Comparison of ENCODE assay signal across 7 mouse cellular contexts in genomic region chr15:80174598-80174875, GRCm38 (mm10). TPM values are rescaled to one million over a fixed set of nuclear protein-coding genes. Genes with fewer than 3 reads are reported as not detected.
DNase-seq lines count a peak whose midpoint lies in the region; ATAC-seq and TF ChIP-seq lines count a peak whose summit lies in the region.

No protein-coding gene starts in this region.

- WGBS in lung, postnatal 0 days = 10% methylated on average over 5 of the region's 5 CpGs
- WGBS in liver, embryonic 12.5 days (ENCODE audit: insufficient replicate concordance) = 9% methylated on average over 5 of the region's 5 CpGs

- H3K4me3 ChIP-seq in lung, postnatal 0 days (ENCODE audit: low read depth, low read length) = peak overlapping the region; percentile 58; the same call in 1 of the 2 replicates
- peak overlapping the region; percentile 61 for H3K4me3 ChIP-seq in embryonic fibroblast, embryonic 13.5 days (ENCODE audit: insufficient read depth, low read length)
- H3K4me3 ChIP-seq in liver, embryonic 12.5 days = peak overlapping the region; percentile 61

- H3K4me1 ChIP-seq in lung, postnatal 0 days (ENCODE audit: insufficient read depth, low read depth, low read length) = peaks cover 5% of the 10 kb centered on the region; the same call in 1 of the 2 replicates
- peaks cover 3% of the 10 kb centered on the region; the same call in 1 of the 2 replicates for H3K4me1 ChIP-seq in embryonic fibroblast, embryonic 13.5 days (ENCODE audit: control insufficient read depth, insufficient read depth, low read length)
- H3K4me1 ChIP-seq in liver, embryonic 12.5 days = peaks cover 28% of the 10 kb centered on the region

- H3K9me3 ChIP-seq in lung, postnatal 0 days (ENCODE audit: low read length) = no peaks in the 10 kb centered on the region
- H3K9me3 ChIP-seq in liver, embryonic 12.5 days (replicated peaks) = no peaks in the 10 kb centered on the region

- H3K27ac ChIP-seq in lung, postnatal 0 days (ENCODE audit: low read length) = no peak overlapping the region
- no peak overlapping the region for H3K27ac ChIP-seq in embryonic fibroblast, embryonic 13.5 days (ENCODE audit: insufficient read depth, low read length)
- no peak overlapping the region for H3K27ac ChIP-seq in liver, embryonic 12.5 days

- TF ChIP-seq POLR2A in embryonic fibroblast, embryonic 13.5 days (IDR thresholded peaks at IDR 0.05; ENCODE audit: low read depth, low read length) = no peak

- H3K36me3 ChIP-seq in lung, postnatal 0 days (ENCODE audit: insufficient read depth, low read length) = no peaks in the 10 kb centered on the region
- no peaks in the 10 kb centered on the region for H3K36me3 ChIP-seq in liver, embryonic 12.5 days

- ATAC-seq in lung, postnatal 0 days = no peak
- ATAC-seq in liver, embryonic 12.5 days = no peak

- no peak for TF ChIP-seq EP300 in lung, postnatal 0 days (IDR thresholded peaks at IDR 0.05)

- intact Hi-C loops in left cerebral cortex, postnatal 25 days (cut with DNase I) = no loop called here

- peak overlapping the region; percentile 98 for H3K4me2 ChIP-seq in lung, postnatal 0 days (replicated peaks; ENCODE audit: low read depth, low read length)
- H3K4me2 ChIP-seq in liver, embryonic 12.5 days = peak overlapping the region; percentile 72

- DNase-seq in lung, postnatal 0 days (ENCODE audit: low spot score) = no peak
- no peak for DNase-seq in lung, postnatal 25 days (ENCODE audit: low spot score)
- no peak for DNase-seq in spleen, postnatal 14 days (ENCODE audit: low spot score in 2 of 2)
- no peak for DNase-seq in right cerebral cortex, postnatal 36 days (ENCODE audit: low spot score in 2 of 2)
- DNase-seq in left cerebral cortex, postnatal 25 days (ENCODE audit: low spot score in 2 of 2) = no peak

- H3K27me3 ChIP-seq in lung, postnatal 0 days (replicated peaks; ENCODE audit: insufficient read depth, low read length) = no peaks in the 10 kb centered on the region
- H3K27me3 ChIP-seq in liver, embryonic 12.5 days (replicated peaks) = peaks cover 99% of the 10 kb centered on the region

- no peak overlapping the region for H3K9ac ChIP-seq in lung, postnatal 0 days (replicated peaks; ENCODE audit: low read depth)
- H3K9ac ChIP-seq in liver, embryonic 12.5 days = no peak overlapping the region

- TF ChIP-seq CTCF in lung, postnatal 0 days (IDR thresholded peaks at IDR 0.05) = no peak
- TF ChIP-seq CTCF in embryonic fibroblast, embryonic 13.5 days (IDR thresholded peaks at IDR 0.05; ENCODE audit: borderline replicate concordance, insufficient read depth, low read length) = no peak

RNA-seq across cellular contexts. Expression of gene Mgat3, which starts 1.0 kb away (rescaled TPM):
- 3.0 and 3.9 TPM in 2 replicates for polyA plus RNA-seq in lung, postnatal 0 days (2015; fragmentation: Nextera tagmentation; extraction: Ambion mirVana)
- polyA plus RNA-seq in embryonic fibroblast, embryonic 13.5 days (2011; ENCODE audit: insufficient read length, low read depth, missing spikeins) = 12.4 and 12.6 TPM in 2 replicates
- polyA plus RNA-seq in liver, embryonic 12.5 days (2016; fragmentation: Nextera tagmentation; extraction: Ambion mirVana) = 0.96 and 1.2 TPM in 2 replicates
- 100 to 1,000 TPM; 119 to 121 TPM for total RNA-seq in left cerebral cortex, postnatal 25 days (2021)

RNA-seq across cellular contexts. Expression of gene Tab1, which starts 41.6 kb away (rescaled TPM):
- 18.1 and 19.1 TPM in 2 replicates for polyA plus RNA-seq in lung, postnatal 0 days (2015; fragmentation: Nextera tagmentation; extraction: Ambion mirVana)
- 11.0 and 12.2 TPM in 2 replicates for polyA plus RNA-seq in embryonic fibroblast, embryonic 13.5 days (2011; ENCODE audit: insufficient read length, low read depth, missing spikeins)
- polyA plus RNA-seq in liver, embryonic 12.5 days (2016; fragmentation: Nextera tagmentation; extraction: Ambion mirVana) = 18.5 and 18.9 TPM in 2 replicates
- 10 to 100 TPM; 22.3 to 28.6 TPM for total RNA-seq in left cerebral cortex, postnatal 25 days (2021)

RNA-seq across cellular contexts. Expression of gene Mief1, which starts 59.3 kb away (rescaled TPM):
- 13.2 and 13.7 TPM in 2 replicates for polyA plus RNA-seq in lung, postnatal 0 days (2015; fragmentation: Nextera tagmentation; extraction: Ambion mirVana)
- 22.7 and 22.8 TPM in 2 replicates for polyA plus RNA-seq in embryonic fibroblast, embryonic 13.5 days (2011; ENCODE audit: insufficient read length, low read depth, missing spikeins)
- 29.1 and 30.1 TPM in 2 replicates for polyA plus RNA-seq in liver, embryonic 12.5 days (2016; fragmentation: Nextera tagmentation; extraction: Ambion mirVana)
- total RNA-seq in left cerebral cortex, postnatal 25 days (2021) = 10 to 100 TPM; 32.4 to 35.5 TPM
